In the genomic region with DNA sequence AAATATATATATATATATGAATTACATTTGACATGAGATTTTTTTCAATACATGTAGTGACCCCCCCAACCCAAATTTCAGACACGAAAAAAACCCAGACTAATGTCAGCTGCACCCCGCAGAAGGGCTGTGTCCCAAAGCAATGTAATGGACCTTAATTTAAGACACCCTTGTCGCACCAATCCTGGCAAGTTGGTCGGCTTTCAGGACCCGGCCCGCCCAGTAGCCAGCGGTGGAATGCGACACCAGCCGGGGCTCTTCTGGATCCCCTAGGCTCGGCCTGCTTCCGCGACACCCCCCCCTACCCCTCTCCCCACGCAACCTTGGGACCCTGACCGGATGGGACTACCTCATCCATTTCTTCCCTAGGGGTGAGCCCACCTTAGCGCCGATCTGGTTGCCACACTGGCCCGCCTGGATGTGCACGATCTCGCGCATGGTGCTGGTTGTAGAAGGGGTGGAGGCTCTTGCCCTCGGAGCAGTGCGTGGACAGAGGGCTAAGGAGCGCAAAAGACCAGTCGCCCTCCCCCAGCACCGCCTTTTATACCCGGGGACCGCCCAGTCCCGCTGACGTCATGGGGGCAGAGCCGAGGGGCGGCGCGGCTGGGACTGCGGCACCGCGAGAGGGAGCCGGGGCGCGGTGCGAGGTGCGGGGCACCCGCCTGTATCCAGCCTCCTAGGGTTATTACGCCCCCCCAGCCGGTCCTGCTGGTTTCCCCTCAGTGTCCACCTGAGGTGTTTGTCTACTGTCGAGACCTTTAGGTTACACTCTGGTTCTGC, we compare ENCODE assay signal across 8 mouse cellular contexts. TPM values are rescaled to one million over a fixed set of nuclear protein-coding genes. Genes with fewer than 3 reads are reported as not detected.
A peak's percentile ranks its signal among the peaks of the same experiment; 100 is the strongest.
DNase-seq lines count a peak whose midpoint lies in the region; ATAC-seq and TF ChIP-seq lines count a peak whose summit lies in the region.

A gene (minus strand): TSS at position 516 of the 780 bp plus-strand sequence.

- peak within 1 kb of the TSS; percentile 75 for H3K9ac ChIP-seq in lung, embryonic 14.5 days

- no peaks in the 10 kb centered on the region for H3K9me3 ChIP-seq in lung, embryonic 14.5 days (ENCODE audit: low read depth, low read length)

- peak; percentile 26 for TF ChIP-seq CTCF in lung, embryonic 14.5 days (IDR thresholded peaks at IDR 0.05; ENCODE audit: low read depth)

- peak; percentile 92 for DNase-seq in MN1 (ENCODE audit: low spot score)
- peak; percentile 90 for DNase-seq in cerebellum, adult 8-10 months
- DNase-seq in forelimb bud, embryonic 11.5 days (ENCODE audit: low read depth, low spot score): peak; percentile 77
- DNase-seq in heart, postnatal 4 days: peak; percentile 98
- DNase-seq in layer of hippocampus, adult 8-10 months (ENCODE audit: low spot score in 2 of 2): peak; percentile 87 to 91
- DNase-seq in lung, embryonic 14.5 days: peak; percentile 95
- peak; percentile 80 for DNase-seq in testis, postnatal 14 days (ENCODE audit: low spot score)

- H3K4me2 ChIP-seq in lung, embryonic 14.5 days: peak within 1 kb of the TSS; percentile 84

- no peaks in the 10 kb centered on the region for H3K27me3 ChIP-seq in lung, embryonic 14.5 days (ENCODE audit: insufficient read depth, low read length)

- peaks cover 21% of the 10 kb centered on the region; the same call in 1 of the 2 replicates for H3K36me3 ChIP-seq in lung, embryonic 14.5 days (ENCODE audit: insufficient read depth)

- H3K4me1 ChIP-seq in lung, embryonic 14.5 days (ENCODE audit: insufficient read depth): peaks cover 5% of the 10 kb centered on the region; the same call in 1 of the 2 replicates

- ATAC-seq in lung, embryonic 14.5 days (ENCODE audit: insufficient read depth): peak; percentile 90
- ATAC-seq in neutrophil, adult 5-6 weeks (ENCODE audit: extremely low read depth, insufficient number of reproducible peaks, low FRiP score, poor library complexity, severe bottlenecking): peak; percentile 65

- under 1% methylated on average over 45 of the region's 45 CpGs for WGBS in lung, embryonic 14.5 days

- peak within 1 kb of the TSS; percentile 36 for H3K27ac ChIP-seq in lung, embryonic 14.5 days (ENCODE audit: low read depth)

- peak within 1 kb of the TSS; percentile 69 for H3K4me3 ChIP-seq in lung, embryonic 14.5 days (ENCODE audit: low read depth, low read length)

RNA-seq across cellular contexts. Expression of the gene that starts here (rescaled TPM):
- total RNA-seq in heart, postnatal 4 days (2021): 100 to 1,000 TPM; 168 to 177 TPM
- 100 to 1,000 TPM; 852 to 915 (median 907) TPM for total RNA-seq in layer of hippocampus, adult 8-10 months (2022)
- polyA plus RNA-seq in lung, embryonic 14.5 days (2014; fragmentation: Nextera tagmentation; extraction: Ambion mirVana): 164 and 169 TPM in 2 replicates
- 16.5 and 17.7 TPM in 2 replicates for total RNA-seq in neutrophil, adult 5-6 weeks (2017)

Comparison
In these comparisons a context has a peak if more than half of its experiments do, and no peak if none do; other contexts are left out.
1. Peak in every context shown above with its lines: DNase-seq, ATAC-seq, H3K4me3 ChIP-seq and H3K27ac ChIP-seq.
2. RNA of the gene that starts here (total RNA-seq): 852 to 915 TPM in layer of hippocampus, adult 8-10 months; 168 to 177 TPM in heart, postnatal 4 days and 16.5 to 17.7 TPM in neutrophil, adult 5-6 weeks; every median in the first group is over 4 times any median in the second.